Mouse (Mus musculus): ENCODE measurements around the gene Gnb1. TPM values are rescaled to one million over a fixed set of nuclear protein-coding genes. Genes with fewer than 3 reads are reported as not detected.
A peak's percentile ranks its signal among the peaks of the same experiment; 100 is the strongest.

The Gnb1 gene
- polyA plus RNA-seq, 1 experiment = 338 TPM

- H3K36me3 ChIP-seq (ENCODE audit: control insufficient read depth, insufficient read depth) = peaks cover 23% of the 10 kb centered on the region
- peaks cover 36% of the 10 kb centered on the region for H3K79me3 ChIP-seq (ENCODE audit: low read depth)
- no peak for TF ChIP-seq USF1 (IDR thresholded peaks at IDR 0.05; ENCODE audit: low read depth)
- no peak for TF ChIP-seq MYOG (IDR thresholded peaks at IDR 0.05; ENCODE audit: control insufficient read depth, extremely low read depth, insufficient read length)
- TF ChIP-seq MYOD1 (IDR thresholded peaks at IDR 0.05; ENCODE audit: control insufficient read depth, insufficient read length, low read depth) = no peak
- TF ChIP-seq CEBPB (IDR thresholded peaks at IDR 0.05; ENCODE audit: low read depth) = no peak
- TF ChIP-seq CTCF (IDR thresholded peaks at IDR 0.05; ENCODE audit: control insufficient read depth, insufficient read depth, insufficient read length) = no peak
- TF ChIP-seq FOSL1 (IDR thresholded peaks at IDR 0.05; ENCODE audit: insufficient read depth, low read length, poor library complexity, severe bottlenecking) = no peak
- no peaks in the 10 kb centered on the region for H3K27me3 ChIP-seq (ENCODE audit: control insufficient read depth, insufficient read depth, insufficient read length)
- peak overlapping the region; percentile 18 for H3ac ChIP-seq (ENCODE audit: control insufficient read depth, insufficient read length, low read depth)
- peaks cover 69% of the 10 kb centered on the region for H3K79me2 ChIP-seq (ENCODE audit: control insufficient read depth, insufficient read depth)
- H3K4me3 ChIP-seq (ENCODE audit: insufficient read depth, poor library complexity, severe bottlenecking) = peak overlapping the region; percentile 71
These were observed 111.6 kb downstream of the Gnb1 start for GRCm38 (mm10) chr4:155602753-155603152.

GRCm38 (mm10) chr4:155603801-155604200 lies 112.6 kb downstream of the Gnb1 start:
- Histone ChIP-seq H3K27me3 (ENCODE audit: control insufficient read depth, insufficient read depth, insufficient read length) (no peaks in the 10 kb centered on the region), H3ac (ENCODE audit: control insufficient read depth, insufficient read length, low read depth) (no peak overlapping the region), H3K4me3 (ENCODE audit: insufficient read depth, poor library complexity, severe bottlenecking) (no peak overlapping the region), H3K79me3 (ENCODE audit: low read depth) (peaks cover 38% of the 10 kb centered on the region), H3K36me3 (ENCODE audit: control insufficient read depth, insufficient read depth) (peaks cover 23% of the 10 kb centered on the region), H3K79me2 (ENCODE audit: control insufficient read depth, insufficient read depth) (peaks cover 74% of the 10 kb centered on the region)
- TF ChIP-seq USF1 (IDR thresholded peaks at IDR 0.05; ENCODE audit: low read depth) (no peak), MAX (IDR thresholded peaks at IDR 0.05) (no peak), CTCF (IDR thresholded peaks at IDR 0.05; ENCODE audit: control insufficient read depth, insufficient read depth, insufficient read length) (no peak), MYOG (IDR thresholded peaks at IDR 0.05; ENCODE audit: control insufficient read depth, extremely low read depth, insufficient read length) (no peak), CEBPB (IDR thresholded peaks at IDR 0.05; ENCODE audit: low read depth) (no peak), MYOD1 (IDR thresholded peaks at IDR 0.05; ENCODE audit: control insufficient read depth, insufficient read length, low read depth) (no peak), FOSL1 (IDR thresholded peaks at IDR 0.05; ENCODE audit: insufficient read depth, low read length, poor library complexity, severe bottlenecking) (no peak)

DNA sequence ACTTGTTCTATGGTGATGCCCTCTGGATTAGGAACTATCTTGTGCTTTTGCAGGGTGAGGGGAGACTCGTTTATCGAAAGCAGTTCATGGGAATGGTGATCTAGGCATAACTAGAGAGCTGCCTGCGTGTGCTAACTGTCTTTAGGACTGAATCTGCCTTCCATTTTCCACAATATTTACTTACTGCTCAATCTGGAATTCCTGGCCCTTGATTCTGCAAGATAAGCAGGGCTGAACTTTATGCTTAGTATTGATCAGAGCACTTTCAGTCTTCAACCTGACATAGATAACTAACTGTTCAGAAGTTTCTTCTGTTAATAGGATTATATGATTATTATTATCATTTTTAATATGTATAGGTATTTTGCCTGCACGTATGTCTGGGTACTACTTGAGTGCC lies 114.0 kb downstream of the Gnb1 start:
- Histone ChIP-seq H3K36me3 (ENCODE audit: control insufficient read depth, insufficient read depth) (peaks cover 29% of the 10 kb centered on the region), H3ac (ENCODE audit: control insufficient read depth, insufficient read length, low read depth) (no peak overlapping the region), H3K27me3 (ENCODE audit: control insufficient read depth, insufficient read depth, insufficient read length) (no peaks in the 10 kb centered on the region), H3K4me3 (ENCODE audit: insufficient read depth, poor library complexity, severe bottlenecking) (no peak overlapping the region), H3K79me3 (ENCODE audit: low read depth) (peaks cover 36% of the 10 kb centered on the region), H3K79me2 (ENCODE audit: control insufficient read depth, insufficient read depth) (peaks cover 69% of the 10 kb centered on the region)
- TF ChIP-seq CEBPB (IDR thresholded peaks at IDR 0.05; ENCODE audit: low read depth) (no peak), USF1 (IDR thresholded peaks at IDR 0.05; ENCODE audit: low read depth) (no peak), MYOD1 (IDR thresholded peaks at IDR 0.05; ENCODE audit: control insufficient read depth, insufficient read length, low read depth) (no peak)

- Histone ChIP-seq H3ac (ENCODE audit: control insufficient read depth, insufficient read length, low read depth) (no peak overlapping the region), H3K79me2 (ENCODE audit: control insufficient read depth, insufficient read depth) (peaks cover 61% of the 10 kb centered on the region), H3K27me3 (ENCODE audit: control insufficient read depth, insufficient read depth, insufficient read length) (no peaks in the 10 kb centered on the region), H3K79me3 (ENCODE audit: low read depth) (peaks cover 36% of the 10 kb centered on the region), H3K4me3 (ENCODE audit: insufficient read depth, poor library complexity, severe bottlenecking) (no peak overlapping the region), H3K36me3 (ENCODE audit: control insufficient read depth, insufficient read depth) (peaks cover 37% of the 10 kb centered on the region)
- TF ChIP-seq CEBPB (IDR thresholded peaks at IDR 0.05; ENCODE audit: low read depth) (no peak), MYOD1 (IDR thresholded peaks at IDR 0.05; ENCODE audit: control insufficient read depth, insufficient read length, low read depth) (no peak), CTCF (IDR thresholded peaks at IDR 0.05; ENCODE audit: control insufficient read depth, insufficient read depth, insufficient read length) (no peak), FOSL1 (IDR thresholded peaks at IDR 0.05; ENCODE audit: insufficient read depth, low read length, poor library complexity, severe bottlenecking) (no peak), MYOG (IDR thresholded peaks at IDR 0.05; ENCODE audit: control insufficient read depth, extremely low read depth, insufficient read length) (no peak), MAX (IDR thresholded peaks at IDR 0.05) (no peak), USF1 (IDR thresholded peaks at IDR 0.05; ENCODE audit: low read depth) (no peak)
These were observed 115.7 kb downstream of the Gnb1 start for GRCm38 (mm10) chr4:155606825-155607224.

Other genes starting within 250 kb of the Gnb1 start
- 30.6 TPM for gene Faap20, start 241.6 kb upstream of the Gnb1 start, polyA plus RNA-seq (2012; fragmentation: generic; extraction: Trizol)
- gene Prkcz, start 130.0 kb upstream of the Gnb1 start, polyA plus RNA-seq (2012; fragmentation: generic; extraction: Trizol) = 0.06 TPM
- not detected for gene Gabrd, start 93.2 kb upstream of the Gnb1 start, polyA plus RNA-seq (2012; fragmentation: generic; extraction: Trizol)
- 0.90 TPM for gene Cfap74, start 82.2 kb upstream of the Gnb1 start, polyA plus RNA-seq (2012; fragmentation: generic; extraction: Trizol)
- not detected for gene Tmem52, start 22.2 kb upstream of the Gnb1 start, polyA plus RNA-seq (2012; fragmentation: generic; extraction: Trizol)
- 209 TPM for gene Nadk, start 71.0 kb downstream of the Gnb1 start, polyA plus RNA-seq (2012; fragmentation: generic; extraction: Trizol)
- 6.3 TPM for gene Slc35e2, start 110.1 kb downstream of the Gnb1 start, polyA plus RNA-seq (2012; fragmentation: generic; extraction: Trizol)
- gene Cdk11b, start 133.5 kb downstream of the Gnb1 start, polyA plus RNA-seq (2012; fragmentation: generic; extraction: Trizol) = 40.4 TPM
- not detected for gene Gm10563, start 154.0 kb downstream of the Gnb1 start, polyA plus RNA-seq (2012; fragmentation: generic; extraction: Trizol)
- gene Mmp23, start 162.0 kb downstream of the Gnb1 start, polyA plus RNA-seq (2012; fragmentation: generic; extraction: Trizol) = 4.5 TPM
- 16.2 TPM for gene Mib2, start 177.8 kb downstream of the Gnb1 start, polyA plus RNA-seq (2012; fragmentation: generic; extraction: Trizol)
- gene Fndc10, start 203.0 kb downstream of the Gnb1 start, polyA plus RNA-seq (2012; fragmentation: generic; extraction: Trizol) = 9.0 TPM
- 92.4 TPM for gene Ssu72, start 213.4 kb downstream of the Gnb1 start, polyA plus RNA-seq (2012; fragmentation: generic; extraction: Trizol)
- gene Tmem240, start 243.4 kb downstream of the Gnb1 start, polyA plus RNA-seq (2012; fragmentation: generic; extraction: Trizol) = 0.39 TPM